Mouse (Mus musculus): ENCODE measurements around the gene Usp4. TPM values are rescaled to one million over a fixed set of nuclear protein-coding genes. Genes with fewer than 3 reads are reported as not detected.

Usp4 gene
- polyA plus RNA-seq, 1 experiment: 57.7 TPM

DNA sequence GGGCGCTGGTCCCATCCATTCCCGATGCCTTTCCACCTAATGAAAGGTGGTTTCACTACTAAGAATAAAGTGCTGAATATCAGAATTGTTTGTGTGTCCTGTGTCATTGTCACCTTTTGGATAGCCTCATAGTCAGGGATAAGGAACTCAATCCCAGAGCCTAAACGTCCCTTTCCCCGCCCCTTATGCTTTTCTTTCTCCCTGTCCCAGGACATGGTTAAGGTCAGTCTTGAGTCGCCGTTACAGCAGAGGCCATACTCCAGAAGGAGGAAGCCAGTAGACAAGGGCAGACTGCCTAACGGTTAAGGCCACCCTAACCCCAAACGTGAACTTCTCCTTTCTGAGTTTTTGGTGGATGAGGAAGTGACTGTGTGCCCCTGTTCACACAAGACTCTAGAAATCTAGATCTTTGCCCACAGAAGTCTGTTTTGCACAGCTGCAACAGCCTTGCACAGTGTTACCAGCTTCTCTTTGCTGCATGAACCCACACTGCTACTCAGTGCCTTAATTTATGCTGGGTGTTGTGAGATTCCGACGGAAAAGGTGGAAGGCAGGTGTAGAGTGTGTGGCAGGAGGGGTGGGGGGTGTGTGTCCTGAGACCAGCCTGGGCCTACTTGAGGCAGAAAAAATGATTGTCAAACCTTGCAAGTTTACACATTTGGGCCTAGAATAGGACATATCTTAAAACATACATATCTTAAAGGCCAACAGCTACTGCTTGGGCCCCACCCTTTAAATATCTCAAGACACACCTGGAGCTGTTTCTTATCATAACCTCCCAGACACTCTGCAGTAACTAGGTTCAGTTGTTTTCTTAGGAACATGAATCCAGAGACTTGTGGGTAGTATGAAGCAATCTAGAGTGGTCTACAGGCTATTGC is 7.2 kb upstream of the Usp4 start:
- peak; percentile 31 for DNase-seq (ENCODE audit: low read depth, low spot score)
- 20% methylated on average over 10 of the region's 10 CpGs for WGBS

- WGBS: 31% methylated on average over 5 of the region's 5 CpGs
- DNase-seq (ENCODE audit: low read depth, low spot score): peak; percentile 16
These were observed 6.5 kb upstream of the Usp4 start for GRCm38 (mm10) chr9:108341139-108341475.

GRCm38 (mm10) chr9:108341801-108342200 is 5.9 kb upstream of the Usp4 start:
- DNase-seq (ENCODE audit: low read depth, low spot score): peak; percentile 16

DNA sequence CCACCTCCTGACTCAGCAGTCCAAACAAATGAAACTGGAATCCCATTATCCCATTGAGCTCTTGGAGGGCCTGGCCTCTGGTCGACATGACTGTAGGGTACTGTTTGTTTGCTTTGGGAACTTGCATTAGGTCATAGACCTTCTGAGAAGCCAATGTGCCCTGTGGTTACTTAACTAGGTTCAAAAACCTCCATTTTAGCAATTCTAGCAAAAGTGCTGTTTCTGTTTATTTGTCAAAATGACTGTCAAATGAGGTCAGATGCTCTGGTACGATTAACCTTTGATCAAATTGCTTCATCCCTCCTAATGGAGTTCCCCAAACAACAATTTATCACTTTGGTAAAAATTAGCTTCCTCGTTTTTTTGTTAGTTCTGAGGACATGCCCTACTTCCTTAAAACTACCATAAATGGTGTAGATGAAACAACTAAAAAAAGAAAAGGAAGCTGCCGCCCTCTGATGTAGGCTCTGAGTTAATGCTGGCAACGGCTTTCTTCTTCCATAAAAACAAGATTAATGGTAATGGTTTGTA is 5.3 kb upstream of the Usp4 start:
- WGBS: 4% methylated on average over 5 of the region's 5 CpGs

GRCm38 (mm10) chr9:108343331-108343730 is 4.3 kb upstream of the Usp4 start:
- WGBS: 64% methylated on average over 3 of the region's 3 CpGs
- no peak for DNase-seq (ENCODE audit: low read depth, low spot score)

More for the DNA sequence above, 5.3 kb upstream of the Usp4 start:
- peak; percentile 18 for DNase-seq (ENCODE audit: low read depth, low spot score)

GRCm38 (mm10) chr9:108343835-108344234 is 3.8 kb upstream of the Usp4 start:
- no peak for DNase-seq (ENCODE audit: low read depth, low spot score)
- WGBS: 97% methylated on average over 1 of the region's 1 CpGs

DNA sequence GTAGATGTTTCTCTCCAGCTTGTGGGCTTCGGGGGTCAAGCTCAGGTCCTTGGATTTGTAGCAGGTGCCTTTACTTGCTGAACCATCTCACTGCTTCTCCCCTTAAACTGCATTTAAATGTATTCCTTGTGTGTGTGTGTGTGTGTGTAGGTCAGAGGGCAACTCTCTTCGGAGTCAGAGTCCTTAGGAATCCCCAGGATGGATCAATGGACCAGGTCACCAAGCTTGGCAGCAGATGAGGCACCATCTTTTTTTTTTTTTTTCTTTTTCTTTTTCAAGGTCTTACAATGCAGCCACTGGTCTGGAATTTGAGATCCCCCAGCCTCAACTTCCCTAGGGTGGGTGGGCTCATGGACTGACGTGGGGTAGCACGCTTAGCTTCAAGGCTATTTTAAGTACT is 3.2 kb upstream of the Usp4 start:
- WGBS: 87% methylated on average over 4 of the region's 4 CpGs
- no peak for DNase-seq (ENCODE audit: low read depth, low spot score)

DNA sequence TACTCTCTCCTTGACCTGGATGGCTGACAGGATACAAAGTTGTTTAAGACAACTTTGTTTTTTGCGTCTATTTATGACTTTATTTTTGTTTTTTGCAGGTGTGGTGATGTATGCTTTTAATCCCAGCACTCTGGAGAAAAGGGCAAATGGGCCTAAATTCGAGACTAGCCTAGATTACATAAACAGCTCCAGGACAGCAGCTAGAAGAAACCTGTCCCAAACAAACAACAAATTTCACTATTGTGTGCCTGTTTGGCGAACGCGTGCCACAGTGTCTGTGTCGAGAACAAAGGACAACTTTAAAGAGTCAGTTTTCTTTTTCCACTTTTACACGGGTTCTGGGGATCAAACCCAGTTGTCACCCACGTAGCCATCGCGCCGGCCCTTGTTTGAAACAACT is 629 bp upstream of the Usp4 start:
- 2% methylated on average over 11 of the region's 11 CpGs for WGBS
- no peak for DNase-seq (ENCODE audit: low read depth, low spot score)

- no peak for DNase-seq (ENCODE audit: low read depth, low spot score)
- under 1% methylated on average over 14 of the region's 14 CpGs for WGBS
These were observed 632 bp downstream of the Usp4 start for GRCm38 (mm10) chr9:108348290-108348680.

GRCm38 (mm10) chr9:108349727-108350126 is 2.1 kb downstream of the Usp4 start:
- 85% methylated on average over 4 of the region's 4 CpGs for WGBS
- DNase-seq (ENCODE audit: low read depth, low spot score): no peak

GRCm38 (mm10) chr9:108378234-108378633 is 30.6 kb downstream of the Usp4 start:
- DNase-seq (ENCODE audit: low read depth, low spot score): no peak
- 75% methylated on average over 9 of the region's 9 CpGs for WGBS

- 61% methylated on average over 5 of the region's 5 CpGs for WGBS
- no peak for DNase-seq (ENCODE audit: low read depth, low spot score)
These were observed 31.1 kb downstream of the Usp4 start for GRCm38 (mm10) chr9:108378736-108379135.

DNA sequence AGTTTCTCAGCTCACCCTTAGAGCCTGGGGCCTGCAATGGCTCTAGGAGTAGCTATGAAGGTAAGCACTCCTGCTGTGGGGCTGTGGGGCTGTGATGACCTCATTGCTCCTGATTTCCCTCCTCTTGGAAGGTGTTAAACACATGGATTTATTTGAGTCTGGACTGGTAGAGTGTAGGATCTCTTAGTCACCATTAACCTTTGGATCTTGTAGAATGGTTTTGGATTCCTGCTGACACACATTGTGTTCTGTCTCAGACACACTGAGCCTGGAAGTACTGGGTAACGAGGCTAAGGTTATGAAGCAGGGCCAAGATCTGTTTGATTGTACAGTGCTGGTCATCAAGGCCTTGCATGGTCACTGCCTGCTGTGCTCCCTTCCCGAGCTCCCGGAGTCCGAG is 31.6 kb downstream of the Usp4 start:
- DNase-seq (ENCODE audit: low read depth, low spot score): no peak
- 91% methylated on average over 4 of the region's 4 CpGs for WGBS

- WGBS: 94% methylated on average over 9 of the region's 9 CpGs
- DNase-seq (ENCODE audit: low read depth, low spot score): no peak
These were observed 33.7 kb downstream of the Usp4 start for GRCm38 (mm10) chr9:108381382-108381781.

GRCm38 (mm10) chr9:108385006-108385405 is 37.4 kb downstream of the Usp4 start:
- DNase-seq (ENCODE audit: low read depth, low spot score): no peak
- 48% methylated on average over 7 of the region's 7 CpGs for WGBS

DNA sequence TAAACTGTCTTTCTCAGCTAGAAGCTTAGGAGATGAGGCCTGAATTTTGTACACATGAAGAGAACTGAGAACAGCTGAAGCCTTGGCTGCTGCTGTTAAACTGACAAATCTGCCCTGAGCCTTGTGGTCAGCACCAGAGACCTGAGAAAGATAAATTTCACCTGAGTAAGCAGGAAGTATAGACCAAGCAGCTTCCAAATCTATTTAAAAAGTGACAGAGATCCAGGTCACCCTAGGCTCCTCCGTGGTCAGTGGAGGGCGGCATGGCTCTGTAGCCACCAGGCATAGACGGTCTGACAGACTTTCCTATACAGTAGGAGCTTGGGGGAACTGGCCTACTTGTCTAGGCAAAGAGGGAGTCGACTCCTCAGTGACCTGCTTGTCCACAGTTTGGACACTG is 39.2 kb downstream of the Usp4 start:
- 86% methylated on average over 4 of the region's 4 CpGs for WGBS
- no peak for DNase-seq (ENCODE audit: low read depth, low spot score)

DNA sequence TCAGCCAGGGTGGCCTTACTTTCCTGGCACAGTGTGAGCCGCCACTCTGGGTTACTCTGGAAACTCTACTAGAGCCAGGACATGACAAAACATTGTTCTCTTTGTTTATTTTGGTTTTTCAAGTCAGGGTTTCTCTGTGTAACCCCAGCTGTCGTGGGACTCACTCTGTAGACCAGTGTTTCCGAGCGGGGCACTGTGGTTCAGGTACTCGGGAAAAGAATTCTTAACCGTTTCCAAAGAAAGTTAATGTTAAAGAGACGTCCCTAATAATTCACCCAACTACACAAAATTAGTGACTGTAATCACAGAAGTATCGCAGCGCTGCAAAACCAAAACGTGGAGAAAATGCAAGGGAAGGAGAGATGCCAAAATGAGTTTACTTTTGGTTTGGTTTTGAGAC is 40.9 kb downstream of the Usp4 start:
- 86% methylated on average over 10 of the region's 10 CpGs for WGBS
- no peak for DNase-seq (ENCODE audit: low read depth, low spot score)

DNA sequence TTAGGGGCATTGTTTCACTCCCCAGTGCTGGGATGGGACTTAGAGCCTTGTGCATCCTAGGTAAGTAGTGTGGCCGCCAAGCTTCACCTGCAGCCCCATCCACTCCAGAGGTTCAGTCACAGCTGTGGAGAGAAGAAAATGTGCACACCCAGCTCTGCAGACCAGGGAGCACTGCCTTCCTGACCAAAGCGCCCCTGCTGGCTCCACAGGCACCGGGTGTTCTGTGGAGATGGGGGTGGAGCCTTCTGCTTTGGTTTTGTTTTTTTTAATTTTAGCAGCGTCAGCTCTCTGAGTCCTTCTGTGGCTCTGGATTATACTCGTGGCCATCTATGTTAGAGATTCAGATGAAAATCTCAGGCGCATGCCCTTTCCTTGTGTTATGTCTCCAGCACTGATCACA is 41.6 kb downstream of the Usp4 start:
- no peak for DNase-seq (ENCODE audit: low read depth, low spot score)
- 74% methylated on average over 6 of the region's 6 CpGs for WGBS

DNA sequence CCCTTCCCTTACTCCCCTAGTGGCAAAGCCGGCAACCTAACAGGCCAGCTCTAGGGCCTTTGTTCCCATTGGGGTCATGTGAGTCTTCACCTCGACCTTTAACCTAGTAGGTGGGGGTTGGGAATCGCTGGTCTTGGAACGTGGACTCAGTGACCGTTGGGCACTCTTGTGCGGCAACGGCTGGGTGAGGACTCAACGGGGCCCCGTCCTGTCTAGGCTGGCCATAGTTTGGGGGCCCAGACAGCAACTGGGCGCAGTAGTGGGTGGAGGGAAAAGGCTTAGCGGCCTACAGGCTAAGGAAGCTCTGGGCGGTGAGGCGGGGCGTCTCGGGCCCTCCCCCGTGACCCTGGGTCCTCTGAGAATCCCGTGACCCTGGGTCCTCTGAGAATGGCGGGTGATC is 45.0 kb downstream of the Usp4 start, which contains the start of gene 1700102P08Rik:
TSS of gene 1700102P08Rik (plus strand) at position 130 of the 400 bp plus-strand sequence.
- 85% methylated on average over 18 of the region's 18 CpGs for WGBS
- DNase-seq (ENCODE audit: low read depth, low spot score): no peak

GRCm38 (mm10) chr9:108394191-108394590 is 46.5 kb downstream of the Usp4 start:
- WGBS: 89% methylated on average over 6 of the region's 6 CpGs
- no peak for DNase-seq (ENCODE audit: low read depth, low spot score)

GRCm38 (mm10) chr9:108395427-108395826 is 47.8 kb downstream of the Usp4 start:
- WGBS: 93% methylated on average over 1 of the region's 1 CpGs
- no peak for DNase-seq (ENCODE audit: low read depth, low spot score)
